Mouse (Mus musculus) stomach, postnatal 0 days (tissue): ENCODE results near the gene Ncmap. TPM values are rescaled to one million over a fixed set of nuclear protein-coding genes. Genes with fewer than 3 reads are reported as not detected.
A peak's percentile ranks its signal among the peaks of the same experiment; 100 is the strongest.

Experiments
- ATAC-seq: fragments of 200-750 bp; cut with Nextera tagmentation; 2 replicates; pipeline ENCODE4 v1.8.0; 2017; ENCODE audit not compliant: low FRiP score, low TSS enrichment
- DNase-seq: peaks from one replicate; pipeline ENCODE4 v3.0.0-alpha.2; 2016; ENCODE audit warnings: low spot score
- H3K27ac ChIP-seq: fragments of 300-500 bp; sonication (generic); replicated peaks from 2 replicates; pipeline ENCODE4 v1.5.1; 2014; ENCODE audit warnings: mild to moderate bottlenecking, control low read depth
- H3K27me3 ChIP-seq: fragments of 300-500 bp; sonication (generic); 2 replicates; pipeline ENCODE4 v1.6.1; 2014; ENCODE audit warnings: low read length; ENCODE audit not compliant: control insufficient read depth, insufficient read depth
- H3K36me3 ChIP-seq: fragments of 300-500 bp; sonication (generic); 2 replicates; pipeline ENCODE4 v1.6.1; 2014; ENCODE audit warnings: low read length, mixed read lengths; ENCODE audit not compliant: control insufficient read depth, insufficient read depth
- H3K4me1 ChIP-seq: fragments of 300-500 bp; sonication (generic); replicated peaks from 2 replicates; pipeline ENCODE4 v1.6.1; 2014; ENCODE audit warnings: antibody characterized with exemption; ENCODE audit not compliant: control insufficient read depth, insufficient read depth
- H3K4me2 ChIP-seq: fragments of 300-500 bp; sonication (generic); replicated peaks from 2 replicates; pipeline ENCODE4 v1.6.1; 2014; ENCODE audit warnings: low read depth, mild to moderate bottlenecking, control low read depth, moderate library complexity
- H3K4me3 ChIP-seq: fragments of 300-500 bp; sonication (generic); 2 replicates; pipeline ENCODE4 v1.5.1; 2014; ENCODE audit warnings: low read depth, low read length, control low read depth
- H3K9ac ChIP-seq: fragments of 300-500 bp; sonication (generic); 2 replicates; pipeline ENCODE4 v1.6.1; 2014; ENCODE audit warnings: mild to moderate bottlenecking, low read length, control low read depth, mixed read lengths
- H3K9me3 ChIP-seq: fragments of 300-500 bp; sonication (generic); 2 replicates; pipeline ENCODE4 v1.6.1; 2016; ENCODE audit warnings: low read length; ENCODE audit not compliant: control insufficient read depth
- CTCF ChIP-seq: IDR thresholded peaks from 2 replicates; pipeline ENCODE4 v1.5.1; 2016; ENCODE audit warnings: antibody characterized with exemption, low read depth, mild to moderate bottlenecking, moderate library complexity
- EP300 ChIP-seq: optimal IDR thresholded peaks from 2 replicates; pipeline ENCODE3; 2016; ENCODE audit warnings: antibody characterized with exemption
- WGBS: fragments of 180-500 bp; shearing (Covaris S2); extraction: QIAGEN DNeasy Blood & Tissue Kit; methylation state at CpG from one replicate; pipeline ENCODE4 v1.1.7; 2014; 5-methylcytosine and 5-hydroxymethylcytosine counted together
- polyA plus RNA-seq: library from polyadenylated mRNA; unstranded; fragments of >200 nt; fragmentation: Nextera tagmentation; extraction: Ambion mirVana; gene quantifications from 2 replicates; pipeline ENCODE4 v1.2.1, GENCODE M21; 2015

The Ncmap gene
- polyA plus RNA-seq, 1 experiment from 2014 or later, result 39.8 TPM

DNA sequence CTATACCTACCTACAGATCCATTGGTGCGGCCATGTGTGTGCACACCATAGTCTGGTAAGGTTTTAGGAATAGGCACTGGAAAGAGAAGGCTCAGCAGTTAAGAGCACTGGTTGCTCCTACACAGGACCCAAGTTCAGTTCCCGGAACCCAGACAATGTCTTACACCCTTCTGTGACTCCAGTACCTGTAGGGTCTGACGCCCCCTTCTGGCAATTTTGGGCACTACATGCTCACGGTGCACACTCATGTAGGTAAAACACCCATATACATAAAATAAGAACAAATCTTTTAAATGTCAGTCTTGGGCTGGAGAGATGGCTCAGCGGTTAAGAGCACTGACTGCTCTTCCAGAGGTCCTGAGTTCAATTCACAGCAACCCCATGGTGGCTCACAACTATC, 24.7 kb downstream of the Ncmap start:
- Histone ChIP-seq H3K9me3 (no peaks in the 10 kb centered on the region), H3K4me2 (no peak overlapping the region), H3K27me3 (no peaks in the 10 kb centered on the region), H3K36me3 (no peaks in the 10 kb centered on the region), H3K4me1 (no peaks in the 10 kb centered on the region), H3K4me3 (no peak overlapping the region), H3K9ac (no peak overlapping the region), H3K27ac (no peak overlapping the region)
- TF ChIP-seq EP300 (no peak), CTCF (peak; percentile 47)
- 77% methylated on average over 5 of the region's 5 CpGs for WGBS
- DNase-seq (no peak), ATAC-seq (no peak)

GRCm38 (mm10) chr4:135370372-135370771, 27.7 kb downstream of the Ncmap start:
- ATAC-seq, result no peak
- Histone ChIP-seq H3K9ac (no peak overlapping the region), H3K4me2 (no peak overlapping the region)

GRCm38 (mm10) chr4:135362828-135363227, 35.2 kb downstream of the Ncmap start:
- 41% methylated on average over 6 of the region's 6 CpGs for WGBS
- no peak overlapping the region for H3K27ac ChIP-seq
- ATAC-seq, result no peak
- no peak overlapping the region for H3K9ac ChIP-seq
- H3K4me1 ChIP-seq, result no peaks in the 10 kb centered on the region
- no peaks in the 10 kb centered on the region for H3K36me3 ChIP-seq
- no peak overlapping the region for H3K4me3 ChIP-seq
- DNase-seq, result no peak
- no peak overlapping the region for H3K4me2 ChIP-seq
- no peak for TF ChIP-seq EP300
- no peak for TF ChIP-seq CTCF
- H3K27me3 ChIP-seq, result no peaks in the 10 kb centered on the region
- H3K9me3 ChIP-seq, result no peaks in the 10 kb centered on the region

More at GRCm38 (mm10) chr4:135370372-135370771, 27.7 kb downstream of the Ncmap start:
- Histone ChIP-seq H3K4me1 (no peaks in the 10 kb centered on the region), H3K4me3 (no peak overlapping the region), H3K36me3 (no peaks in the 10 kb centered on the region), H3K27ac (no peak overlapping the region), H3K9me3 (no peaks in the 10 kb centered on the region), H3K27me3 (no peaks in the 10 kb centered on the region)
- TF ChIP-seq CTCF (no peak), EP300 (no peak)
- no peak for DNase-seq
- WGBS, result 82% methylated on average over 11 of the region's 11 CpGs

- Histone ChIP-seq H3K4me3 (no peak overlapping the region), H3K36me3 (no peaks in the 10 kb centered on the region), H3K27ac (no peak overlapping the region), H3K27me3 (no peaks in the 10 kb centered on the region), H3K9me3 (no peaks in the 10 kb centered on the region), H3K4me2 (no peak overlapping the region), H3K9ac (no peak overlapping the region), H3K4me1 (no peaks in the 10 kb centered on the region)
- peak; percentile 55 for DNase-seq
- WGBS, result 66% methylated on average over 12 of the region's 12 CpGs
- no peak for TF ChIP-seq CTCF
- TF ChIP-seq EP300, result no peak
- peak; percentile 72 for ATAC-seq
Observed at GRCm38 (mm10) chr4:135361722-135362121, 36.3 kb downstream of the Ncmap start.

DNA sequence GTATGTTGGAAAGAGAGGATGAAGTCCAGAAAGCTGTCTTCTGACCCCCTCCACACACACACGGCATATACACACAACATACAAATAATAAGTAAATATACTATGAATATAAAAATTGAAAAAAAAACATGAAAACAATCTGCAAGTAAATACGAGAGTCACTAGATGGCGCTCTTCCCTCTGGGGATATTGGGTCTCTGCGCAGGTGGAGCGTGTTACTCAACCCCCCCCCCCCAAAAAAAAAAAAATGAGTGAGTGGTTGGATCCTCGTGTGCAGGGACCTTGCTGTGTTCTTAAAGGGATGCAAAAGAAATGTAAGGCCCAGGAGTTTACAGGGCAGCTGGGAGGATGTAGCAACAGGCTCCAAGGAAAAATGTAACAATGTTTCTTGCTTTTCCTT, 39.3 kb downstream of the Ncmap start:
- Histone ChIP-seq H3K36me3 (no peaks in the 10 kb centered on the region), H3K4me1 (0 out of 2 replicates have a peak, but pooled peaks cover 3% of the 10 kb centered on the region), H3K4me2 (no peak overlapping the region), H3K9me3 (no peaks in the 10 kb centered on the region), H3K9ac (no peak overlapping the region), H3K27ac (no peak overlapping the region), H3K27me3 (no peaks in the 10 kb centered on the region), H3K4me3 (no peak overlapping the region)
- DNase-seq, result peak; percentile 46
- TF ChIP-seq EP300 (no peak), CTCF (peak; percentile 81)
- ATAC-seq, result no peak
- 2% methylated on average over 6 of the region's 6 CpGs for WGBS

DNA sequence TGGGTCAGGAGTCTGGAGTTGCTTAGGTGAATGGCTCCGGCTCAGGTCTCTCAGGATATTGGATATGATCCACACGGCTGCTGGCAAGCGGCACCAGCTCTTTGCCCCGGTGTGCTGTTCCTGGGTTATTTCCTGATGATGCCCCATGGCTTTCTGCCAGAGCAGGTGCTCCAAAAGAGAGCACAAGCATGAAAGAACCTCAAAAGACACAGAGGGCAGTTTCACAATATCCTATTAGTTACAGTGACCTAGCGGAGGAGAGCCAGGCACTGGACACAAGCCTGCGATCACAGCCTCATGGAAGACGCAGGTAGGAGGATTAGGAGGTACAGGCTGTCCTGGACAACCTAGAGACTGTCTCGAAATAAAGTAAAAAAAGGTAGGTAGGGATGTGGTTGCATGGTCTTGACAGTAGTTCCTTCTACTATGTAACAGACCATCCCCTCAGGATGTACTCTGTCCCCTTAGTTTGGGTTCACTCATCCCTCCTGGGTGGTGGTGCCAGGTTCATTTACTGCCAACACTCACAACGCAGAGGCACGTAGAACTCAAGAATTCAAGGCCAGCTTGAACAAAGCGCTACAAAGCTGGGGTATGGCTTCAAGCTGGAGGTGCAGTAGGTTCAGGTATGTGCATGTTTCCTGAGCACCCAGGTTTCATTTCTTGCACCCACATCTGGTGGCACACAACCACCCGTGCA, 40.7 kb downstream of the Ncmap start:
- TF ChIP-seq EP300 (no peak), CTCF (no peak)
- no peak overlapping the region for H3K4me2 ChIP-seq
- H3K9me3 ChIP-seq, result no peaks in the 10 kb centered on the region
- H3K9ac ChIP-seq, result no peak overlapping the region
- H3K36me3 ChIP-seq, result no peaks in the 10 kb centered on the region
- no peak overlapping the region for H3K27ac ChIP-seq
- H3K4me1 ChIP-seq, result 0 out of 2 replicates have a peak, but pooled peaks cover 3% of the 10 kb centered on the region
- no peak for DNase-seq
- ATAC-seq, result no peak
- no peaks in the 10 kb centered on the region for H3K27me3 ChIP-seq
- WGBS, result 72% methylated on average over 12 of the region's 12 CpGs
- no peak overlapping the region for H3K4me3 ChIP-seq
